Mouse (Mus musculus) ES-Bruce4 (cell line): ENCODE measurements around the gene Ptger4.

ENCODE experiments used
- CTCF ChIP-seq: IDR thresholded peaks from one replicate; pipeline ENCODE4 v1.8.1; 2011; ENCODE audit warnings: low read depth, low read length
- POLR2A ChIP-seq: IDR thresholded peaks from one replicate; pipeline ENCODE4 v1.8.1; 2011; ENCODE audit warnings: low read length; ENCODE audit not compliant: insufficient read depth

DNA sequence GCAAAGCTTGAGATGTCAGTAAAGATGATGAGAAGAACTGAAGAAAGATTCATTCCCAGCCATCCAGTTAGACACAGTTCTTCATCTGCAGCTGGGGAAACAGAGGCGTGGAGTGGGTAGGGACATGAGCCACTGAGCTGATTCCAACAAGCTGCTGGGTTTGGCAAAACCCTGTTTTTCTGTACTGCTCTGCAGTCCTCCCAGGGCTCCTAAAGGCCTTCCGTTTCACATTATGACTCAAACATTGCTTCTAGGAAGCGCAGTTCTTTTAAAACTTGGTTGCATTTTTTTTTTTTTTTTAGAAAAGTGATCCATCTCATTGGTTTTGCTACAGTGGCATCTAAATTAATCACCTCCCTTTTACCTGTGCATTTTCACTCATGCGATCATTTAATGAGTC is 5.4 kb downstream of the Ptger4 start:
- no peak for TF ChIP-seq POLR2A
- TF ChIP-seq CTCF: no peak
